Mouse (Mus musculus): Measurements from ENCODE around the gene Pank2. TPM values are rescaled to one million over a fixed set of nuclear protein-coding genes. Genes with fewer than 3 reads are reported as not detected.
A peak's percentile ranks its signal among the peaks of the same experiment; 100 is the strongest.

Gene Pank2
- total RNA-seq, 2 experiments from 2014 or later = 26.7 to 35.3 TPM

DNA sequence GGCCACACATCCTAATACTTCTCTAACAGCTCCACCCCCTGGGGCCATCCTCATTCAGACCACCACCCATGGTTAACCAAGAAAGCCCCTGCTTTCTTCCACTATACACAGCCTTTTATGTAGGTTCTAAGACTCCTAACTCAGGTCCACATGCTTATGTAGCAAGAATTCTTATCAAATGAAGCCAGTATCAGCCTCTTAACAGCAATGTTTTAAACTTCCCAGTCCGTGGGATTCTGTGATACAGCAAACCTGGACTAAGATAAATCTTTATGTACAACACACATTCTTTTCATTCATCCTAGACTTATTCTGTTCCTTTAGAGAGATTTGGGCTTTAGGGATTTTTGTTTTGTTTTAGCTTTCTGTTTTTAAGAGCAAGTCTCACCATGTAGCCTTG, 61.4 kb downstream of the Pank2 start:
- DNase-seq = no peak

DNA sequence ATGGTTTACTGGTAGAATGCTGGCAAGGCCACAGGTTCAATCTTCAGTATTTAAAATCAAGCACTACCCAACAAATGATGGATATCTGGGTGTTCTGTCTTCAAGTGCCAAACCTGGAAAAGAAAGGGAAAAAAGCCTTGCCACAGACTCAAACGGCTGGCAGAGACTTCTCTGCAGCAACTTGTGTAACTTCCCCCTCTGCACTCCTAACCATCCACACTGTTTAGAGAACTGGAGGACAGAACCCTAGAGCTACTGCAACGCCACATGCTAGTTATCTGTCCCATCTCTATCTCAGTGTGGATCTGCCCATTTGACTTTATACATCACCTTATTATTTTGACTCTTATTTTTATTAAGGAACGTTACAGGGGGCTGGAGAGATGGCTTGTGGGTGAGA, 63.7 kb downstream of the Pank2 start:
- DNase-seq = no peak

DNA sequence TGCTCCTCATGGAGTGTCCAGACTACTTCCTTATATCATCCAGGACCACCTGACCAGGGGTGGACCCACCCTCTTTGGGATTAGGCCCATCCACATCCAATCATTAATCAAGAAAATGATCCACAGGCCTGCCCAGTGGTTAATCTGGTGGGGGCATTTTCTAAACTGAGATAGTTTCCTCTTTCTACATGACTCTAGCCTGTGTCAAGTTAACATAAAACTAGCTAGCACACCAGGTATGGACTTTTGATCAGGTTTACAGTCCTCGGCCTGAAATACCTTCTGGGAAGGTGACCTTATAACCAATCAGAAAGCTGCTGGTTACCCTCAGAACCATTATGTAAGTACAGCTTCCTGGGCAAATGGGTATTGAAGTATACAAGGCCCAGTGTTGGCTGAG, 66.7 kb downstream of the Pank2 start:
- no peak for DNase-seq

DNA sequence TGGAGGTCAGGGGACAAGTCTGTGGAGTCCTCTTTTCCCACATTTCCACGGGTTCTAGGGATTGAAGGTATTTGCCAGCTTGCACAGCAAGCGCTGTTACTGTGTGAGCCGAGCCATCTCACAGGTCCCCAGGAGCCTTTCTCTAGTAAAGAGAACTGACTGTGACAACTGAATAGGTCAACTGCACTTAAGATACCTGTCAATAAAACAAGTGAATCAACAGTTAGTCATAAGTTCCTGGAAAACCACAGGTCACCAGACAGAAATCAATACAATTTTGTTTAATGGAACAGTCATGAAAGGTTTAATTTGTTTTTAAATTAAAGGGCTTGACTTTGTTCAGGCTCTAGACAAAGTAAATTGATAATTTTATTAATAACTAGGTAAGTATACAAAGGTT, 68.3 kb downstream of the Pank2 start:
- no peak for DNase-seq

DNA sequence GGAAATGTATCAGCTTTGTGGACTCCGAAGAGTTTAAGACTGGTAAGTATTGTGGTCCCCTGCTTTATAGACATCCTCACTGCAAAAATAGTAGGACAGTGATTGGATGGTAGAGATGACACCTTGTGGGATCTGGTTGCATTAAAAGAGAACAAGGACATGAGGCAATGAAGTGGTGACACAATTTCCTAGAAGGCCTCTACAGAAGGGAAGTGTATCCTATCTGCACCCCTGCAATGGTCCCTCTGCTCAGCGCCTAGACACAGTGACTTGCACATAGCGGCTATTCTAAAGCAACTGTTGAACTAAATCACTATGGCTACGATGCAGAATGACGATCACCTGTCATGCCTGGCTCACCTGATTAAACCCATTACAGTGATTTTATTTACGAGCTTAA, 75.3 kb downstream of the Pank2 start:
- no peak for DNase-seq

DNA sequence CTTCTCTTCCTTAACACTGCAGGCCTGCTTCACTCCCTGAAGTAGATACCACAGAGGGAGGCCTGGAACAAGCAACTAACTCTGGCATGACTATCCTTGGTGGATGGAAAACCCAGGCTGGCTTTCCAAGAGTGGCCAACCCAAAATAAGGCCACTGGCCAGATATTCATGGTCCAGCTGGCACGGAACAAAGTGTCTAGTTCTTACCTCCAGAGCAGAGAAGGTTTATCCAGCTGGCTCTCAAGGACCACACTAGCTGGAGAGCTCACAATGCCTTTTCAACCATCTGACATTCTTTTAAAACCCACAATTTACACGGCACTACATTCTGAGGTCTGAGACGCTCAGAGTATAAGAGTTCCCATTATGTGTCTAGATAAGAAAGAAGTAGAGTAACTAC, 82.2 kb downstream of the Pank2 start:
- peak; percentile 44 for DNase-seq

DNA sequence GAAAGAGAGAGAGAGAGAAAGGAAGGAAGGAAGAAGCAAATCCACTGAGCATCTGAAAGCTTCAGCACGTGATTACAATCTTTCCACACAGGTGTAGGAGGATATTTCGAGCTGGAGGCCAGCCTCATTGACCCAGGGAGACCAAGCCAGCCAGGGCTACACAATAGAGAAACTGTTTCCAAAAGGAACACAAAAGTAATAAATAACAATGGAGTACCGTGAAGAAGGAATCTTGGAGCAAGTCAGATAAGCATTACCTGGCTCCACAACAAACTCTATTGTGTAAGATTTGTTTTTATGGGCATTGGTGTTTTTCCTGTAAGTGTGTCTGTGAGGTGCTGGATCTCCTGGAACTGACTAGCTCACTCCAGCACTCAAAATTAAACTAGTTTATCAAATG, 83.3 kb downstream of the Pank2 start:
- DNase-seq = no peak

Small RNA genes lying within 50 kb of the gene (microRNA-seq; reads per million reads assigned to microRNA genes)
- 5.7 to 13.6 reads per million in 2 experiments for gene Mir103-2

Other genes with a start within 250 kb of the Pank2 start
- gene Gfra4, start 219.4 kb upstream of the Pank2 start, total RNA-seq (2021) = 1 to 10 TPM; 4.5 to 8.6 TPM
- 1 to 10 TPM; 3.7 to 5.9 TPM for gene Adam33, start 198.7 kb upstream of the Pank2 start, total RNA-seq (2021)
- 1 to 10 TPM; 1.2 to 1.4 TPM for gene Siglec1, start 175.7 kb upstream of the Pank2 start, total RNA-seq (2021)
- gene Hspa12b, start 135.2 kb upstream of the Pank2 start, total RNA-seq (2021) = 10 to 100 TPM; 18.3 to 25.0 TPM
- gene Gm11037, start 129.0 kb upstream of the Pank2 start, total RNA-seq (2021) = not detected
- 1 to 10 TPM; 7.2 to 9.3 TPM for gene 1700037H04Rik, start 102.4 kb upstream of the Pank2 start, total RNA-seq (2021)
- gene Cenpb, start 82.4 kb upstream of the Pank2 start, total RNA-seq (2021) = 10 to 100 TPM; 58.4 to 59.5 TPM
- 10 to 100 TPM in 1 of 2 experiments, 1 to 10 TPM in 1; 9.4 to 13.0 TPM for gene Cdc25b, start 75.5 kb upstream of the Pank2 start, total RNA-seq (2021)
- 1 to 10 TPM; 3.8 to 4.5 TPM for gene Spef1, start 75.2 kb upstream of the Pank2 start, total RNA-seq (2021)
- gene Ap5s1, start 55.4 kb upstream of the Pank2 start, total RNA-seq (2021) = 10 to 100 TPM; 16.1 to 16.3 TPM
- gene Mavs, start 28.4 kb upstream of the Pank2 start, total RNA-seq (2021) = 10 to 100 TPM; 26.0 to 28.4 TPM
- gene Rnf24, start 90.4 kb downstream of the Pank2 start, total RNA-seq (2021) = 1 to 10 TPM; 3.1 to 4.7 TPM
- gene Smox, start 229.0 kb downstream of the Pank2 start, total RNA-seq (2021) = 10 to 100 TPM; 25.9 to 28.9 TPM